Mouse (Mus musculus) left cerebral cortex, adult 9 months (tissue): ENCODE data around the gene Gtf3c5.
A peak's percentile ranks its signal among the peaks of the same experiment; 100 is the strongest.

Experiments used
- DNase-seq, 2 experiments: peaks; one replicate each; pipeline ENCODE4 v3.0.0; 2022; ENCODE audit warnings: low spot score in 2 of 2

Gene Gtf3c5

DNA sequence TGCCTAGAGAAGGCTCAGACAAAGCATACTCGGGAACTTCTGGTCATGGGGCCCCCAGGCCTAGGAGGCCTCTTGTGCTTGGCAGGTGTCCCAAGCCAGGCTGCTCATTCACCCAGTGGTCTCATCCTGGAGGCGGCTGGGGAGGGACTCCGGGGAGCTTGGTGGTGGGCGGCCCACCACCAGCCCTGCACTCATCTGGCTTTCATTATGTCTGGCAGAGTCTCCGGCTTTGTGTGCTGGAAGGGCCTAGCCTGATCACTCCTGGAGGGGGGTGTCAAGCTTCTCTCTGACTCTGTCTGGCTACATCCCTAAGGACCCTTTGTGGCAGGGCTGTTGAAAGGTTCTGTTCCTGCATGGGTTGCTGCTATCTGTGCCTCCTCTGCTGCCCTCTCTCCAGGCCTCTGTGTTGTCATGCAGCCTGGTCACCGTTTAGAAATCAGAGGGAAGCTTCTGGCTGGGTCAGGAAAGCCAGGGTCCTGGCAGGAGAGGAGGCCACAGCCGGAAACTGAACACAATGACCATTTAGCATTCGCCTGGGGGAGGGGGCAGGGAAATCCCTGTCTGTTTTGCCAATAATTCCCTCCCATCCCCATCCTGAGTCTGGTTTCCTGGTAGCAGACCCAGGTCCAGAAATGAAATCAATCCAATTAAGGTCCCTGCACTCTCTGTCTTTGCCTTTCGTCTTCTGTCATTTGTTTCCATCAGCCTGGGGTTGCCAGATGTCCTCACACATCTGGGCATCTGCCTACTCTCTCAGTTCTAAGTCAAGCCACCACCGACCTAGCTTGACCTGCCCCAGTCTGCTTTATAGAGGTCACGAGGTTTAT, 48.9 kb downstream of the Gtf3c5 start:
- no peak for DNase-seq

DNA sequence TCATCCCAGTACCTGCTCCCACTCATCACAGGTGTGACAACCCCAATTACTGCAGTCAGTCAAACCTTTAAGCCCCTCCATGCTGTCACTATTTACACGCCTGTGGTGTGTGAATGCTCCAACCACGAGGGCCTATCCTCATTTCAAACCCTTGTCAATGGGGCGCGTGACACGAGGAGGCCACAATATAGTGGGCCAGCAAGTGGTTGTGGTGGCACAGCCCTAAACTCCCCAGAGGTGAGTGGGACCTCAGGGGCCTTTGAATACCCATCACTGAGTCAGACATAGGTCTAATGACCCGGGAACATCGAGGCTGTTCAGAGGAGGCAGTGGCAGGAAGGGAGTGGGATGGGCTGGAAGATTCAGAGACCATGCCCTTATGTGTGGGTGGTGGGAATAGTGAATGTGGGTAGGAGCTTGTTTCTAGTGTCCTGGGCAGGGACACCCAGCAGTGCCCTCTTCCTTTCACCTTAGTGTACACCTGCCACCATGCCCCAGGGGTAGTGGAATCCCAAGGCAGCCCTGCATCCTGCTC, 49.6 kb downstream of the Gtf3c5 start:
- DNase-seq, result no peak

DNA sequence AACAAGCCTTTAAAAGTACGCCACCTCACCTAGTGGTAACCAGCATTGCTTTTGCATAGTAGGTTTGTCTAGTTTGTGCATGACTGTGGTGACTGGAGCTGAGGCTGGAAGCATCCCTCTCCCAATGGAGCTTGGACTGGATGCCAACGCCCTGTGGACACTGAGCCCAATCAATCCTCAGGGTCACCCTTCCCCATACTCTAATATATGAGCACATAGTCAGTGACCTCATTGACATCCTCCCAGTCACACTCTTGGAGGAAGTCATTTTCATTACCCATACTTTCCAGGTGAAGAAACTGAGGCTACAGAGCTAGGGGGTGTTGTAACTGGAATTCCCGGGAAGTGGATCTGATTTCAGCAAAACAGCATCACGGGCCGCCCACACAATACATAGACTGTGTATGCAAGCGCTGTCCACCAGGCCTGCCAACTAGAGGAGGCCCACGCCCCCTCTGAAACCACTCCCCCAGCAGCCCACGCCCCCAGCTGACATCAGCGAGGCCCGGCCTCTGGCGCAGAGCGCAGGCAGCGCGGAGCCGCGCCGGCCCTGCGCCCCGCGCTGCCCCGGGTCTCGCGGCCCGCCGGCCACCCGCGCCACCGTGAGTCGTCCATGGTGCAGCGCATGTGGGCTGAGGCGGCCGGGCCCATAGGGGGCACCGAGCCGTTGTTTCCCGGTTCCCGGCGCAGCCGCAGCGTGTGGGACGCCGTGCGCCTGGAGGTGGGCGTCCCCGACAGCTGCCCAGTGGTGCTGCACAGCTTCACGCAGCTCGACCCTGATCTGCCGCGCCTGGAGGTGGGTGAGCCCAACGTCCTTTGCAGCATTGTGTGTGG, 50.4 kb downstream of the Gtf3c5 start:
- peak; percentile 76 to 93 for DNase-seq

DNA sequence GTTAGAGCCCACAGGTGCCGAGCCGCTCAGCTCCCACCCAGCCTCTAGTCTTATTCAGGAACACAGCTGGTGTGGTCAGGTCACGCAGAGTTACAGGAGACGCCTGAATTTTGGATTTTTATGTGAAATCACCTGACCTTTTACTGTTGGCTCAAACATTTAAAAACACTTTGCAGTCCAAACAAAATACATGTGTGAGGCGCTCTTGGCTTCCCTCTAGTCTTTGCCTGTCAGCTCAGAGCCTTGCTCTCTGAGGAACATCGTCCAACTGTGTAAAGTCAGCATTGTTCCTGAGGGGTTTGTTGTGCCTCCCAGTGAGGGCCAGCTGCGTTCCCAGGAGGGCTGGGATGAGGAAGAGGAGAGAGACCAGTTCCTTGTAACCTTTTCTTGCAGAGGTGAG, 53.2 kb downstream of the Gtf3c5 start:
- no peak for DNase-seq

DNA sequence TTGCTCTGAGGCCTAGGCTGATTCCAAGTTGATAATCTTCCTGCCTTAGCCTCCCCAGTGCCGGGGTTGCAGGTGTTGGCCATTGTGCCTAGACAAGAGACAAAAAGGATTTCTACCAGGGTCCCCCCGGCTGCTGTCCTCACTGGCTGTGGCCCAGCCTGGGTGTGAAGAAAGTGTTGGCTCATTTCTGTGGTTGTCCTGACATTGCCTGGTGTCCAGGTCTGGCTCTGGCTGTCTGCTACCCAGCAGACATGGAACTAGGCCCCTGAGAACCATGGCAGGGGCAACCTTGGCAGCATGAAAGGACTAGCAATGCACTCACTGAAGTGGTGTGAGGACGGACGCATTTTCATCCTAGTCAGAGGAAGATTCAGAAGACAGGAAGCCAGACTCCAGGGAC, 53.7 kb downstream of the Gtf3c5 start:
- DNase-seq, result no peak

DNA sequence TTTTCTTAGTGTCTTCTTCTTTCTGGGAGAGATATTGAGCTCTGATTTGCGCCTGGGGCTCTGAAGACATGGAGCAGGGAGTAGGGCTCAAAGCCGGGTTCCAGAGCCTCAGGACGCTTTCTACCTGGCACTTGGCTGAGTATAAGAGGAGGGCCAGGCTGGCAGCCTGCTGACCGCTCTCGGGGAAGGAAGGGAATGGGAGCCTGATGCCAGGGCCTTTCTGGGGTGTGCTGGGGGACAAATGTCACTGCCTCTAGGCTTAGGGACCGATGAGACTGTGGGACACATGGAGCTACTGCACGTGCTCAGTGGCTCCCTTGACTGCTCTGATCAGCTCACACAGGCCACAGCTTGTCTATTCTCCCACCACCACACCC, 55.2 kb downstream of the Gtf3c5 start:
- no peak for DNase-seq

DNA sequence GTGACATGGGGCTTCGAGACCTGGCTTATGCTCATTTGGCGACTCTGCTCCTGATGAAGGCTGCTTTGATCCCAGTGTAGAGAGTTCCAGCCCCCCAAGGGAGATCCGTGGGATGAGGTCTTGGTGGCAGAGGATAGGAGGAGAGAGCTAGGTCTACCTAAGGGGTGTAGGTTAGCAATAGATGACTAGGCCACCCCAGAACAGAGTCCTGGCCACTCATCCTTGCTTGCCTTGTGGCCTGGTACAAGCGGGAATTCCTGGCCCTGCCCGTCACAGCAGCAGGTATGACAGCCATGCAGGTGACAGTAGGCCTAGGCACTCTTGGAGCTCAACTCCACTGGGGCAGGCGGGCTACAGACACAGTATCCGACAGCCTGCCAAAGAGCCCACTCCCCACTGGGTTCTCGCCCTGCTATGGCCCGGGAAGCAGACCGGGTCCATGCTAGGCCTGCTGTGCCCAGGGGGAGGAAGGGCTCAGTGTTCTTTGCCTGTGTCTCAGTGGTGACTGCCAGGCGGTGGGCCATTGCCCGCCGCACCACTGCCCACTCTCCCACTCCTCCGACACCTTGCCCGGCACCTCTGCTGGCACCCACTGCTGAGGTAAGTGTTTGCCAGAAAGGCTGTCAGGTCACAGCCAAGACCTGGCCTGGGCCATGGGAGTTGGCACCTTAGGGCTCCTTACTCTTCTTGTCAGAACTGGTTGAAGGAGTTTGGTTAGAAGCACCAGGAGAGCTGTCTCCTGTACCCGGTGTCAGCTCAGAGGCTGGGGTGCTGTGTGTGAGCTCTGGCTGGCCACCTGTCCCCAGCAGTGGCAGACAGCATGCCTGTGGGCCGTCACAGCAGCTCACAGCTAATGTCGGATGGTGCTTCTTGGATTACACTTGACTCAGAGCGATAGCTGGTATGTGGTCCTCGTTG, 55.9 kb downstream of the Gtf3c5 start:
- DNase-seq, result no peak

DNA sequence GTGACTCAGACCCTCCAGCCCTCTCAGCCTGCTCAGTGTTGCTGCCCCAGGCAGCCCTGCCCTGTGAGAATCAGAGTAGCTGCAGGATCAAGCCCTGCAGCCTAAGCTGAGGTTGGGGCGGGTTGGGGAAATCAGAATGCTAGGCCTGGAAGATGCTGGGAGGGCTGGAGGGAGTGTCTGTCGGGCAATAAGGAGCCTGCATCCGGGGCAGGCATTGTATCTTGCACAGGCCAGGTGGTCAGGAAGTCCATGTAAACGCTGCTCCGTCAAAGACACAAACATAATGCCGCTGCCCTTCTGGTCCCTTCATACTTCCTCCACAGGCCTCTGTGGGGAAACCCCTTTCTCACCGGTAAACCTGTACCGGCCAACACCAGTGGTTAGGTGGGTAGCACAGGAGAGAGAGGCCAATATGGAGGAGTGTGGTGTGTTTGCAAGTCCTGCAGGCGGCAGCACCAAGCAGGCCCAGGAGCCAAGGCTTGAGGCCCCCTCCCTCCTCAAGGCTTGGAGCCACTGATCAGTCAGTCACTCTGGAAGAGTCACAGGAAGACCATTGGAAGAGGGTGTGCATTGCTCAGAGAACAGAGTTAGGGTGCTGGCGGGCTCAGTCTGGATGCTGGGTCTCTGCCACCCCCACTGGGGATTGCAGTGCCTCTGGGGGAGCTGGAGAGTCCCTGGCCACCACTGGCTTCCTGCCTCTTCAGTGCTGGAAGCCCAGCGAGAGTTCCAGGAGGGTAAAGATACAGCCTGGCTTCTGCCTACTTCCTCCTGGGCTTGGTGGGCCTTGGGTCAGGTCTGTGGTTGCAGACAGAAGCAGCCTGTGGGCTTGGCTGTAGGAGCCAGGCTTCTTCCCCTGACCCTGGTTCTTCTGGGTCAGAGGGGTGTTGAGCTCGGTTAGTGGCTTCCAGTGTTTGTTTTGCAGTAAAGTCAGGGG, 57.3 kb downstream of the Gtf3c5 start:
- no peak for DNase-seq

DNA sequence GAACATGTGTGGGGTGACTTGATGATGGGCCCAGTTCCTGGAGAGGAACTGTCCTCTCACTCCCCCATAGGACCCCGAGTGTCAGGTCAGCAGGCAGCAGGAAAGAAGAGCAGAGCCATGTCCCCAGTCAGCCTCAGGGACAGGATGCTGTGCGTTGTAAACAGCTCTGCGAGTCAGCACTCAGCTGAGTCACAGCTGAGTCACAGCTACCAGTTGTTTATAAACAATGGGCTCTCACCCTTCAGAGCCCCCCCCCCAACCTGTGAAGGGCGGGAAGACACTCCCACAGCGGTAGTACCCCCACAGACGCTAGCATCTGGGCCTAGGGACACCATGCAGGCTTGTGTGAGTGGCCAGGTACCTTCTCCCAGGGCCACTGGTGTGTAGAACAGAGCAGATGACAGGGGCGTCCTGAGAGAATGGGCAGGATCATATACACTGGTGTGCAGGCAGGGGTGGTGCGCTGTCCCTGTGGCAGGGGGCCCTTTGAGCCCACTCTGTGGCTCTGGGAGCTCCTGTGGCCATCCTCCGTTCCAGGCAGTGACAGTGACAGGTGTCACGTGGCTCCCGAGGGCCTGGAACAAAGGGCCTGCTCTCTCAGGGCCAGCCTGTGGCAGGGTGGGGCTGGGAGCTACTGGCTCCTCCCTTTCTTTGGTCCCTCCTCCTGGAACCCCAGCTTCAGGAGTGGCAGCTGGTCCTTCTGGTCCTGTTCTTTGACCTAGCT, 58.2 kb downstream of the Gtf3c5 start:
- DNase-seq, result no peak

DNA sequence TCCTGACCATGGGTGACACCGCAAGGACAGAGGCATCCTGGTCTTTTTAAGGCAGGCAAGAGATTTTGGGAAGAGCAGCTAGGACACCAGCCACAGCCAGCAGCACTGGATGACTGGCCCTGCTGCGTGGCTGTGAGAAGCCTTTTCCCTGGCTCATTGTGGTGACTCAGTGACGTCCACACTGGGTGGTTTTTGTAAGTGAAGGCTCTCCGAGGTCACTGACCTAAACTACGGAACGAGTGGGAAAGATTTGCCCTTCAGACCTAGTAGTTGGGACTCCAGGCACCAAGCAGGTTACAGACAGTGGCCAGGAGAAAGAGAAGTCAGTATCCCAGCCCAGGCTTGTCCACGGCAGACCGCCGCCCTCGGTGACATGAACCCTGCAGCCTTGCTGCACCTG, 59.1 kb downstream of the Gtf3c5 start:
- no peak for DNase-seq

DNA sequence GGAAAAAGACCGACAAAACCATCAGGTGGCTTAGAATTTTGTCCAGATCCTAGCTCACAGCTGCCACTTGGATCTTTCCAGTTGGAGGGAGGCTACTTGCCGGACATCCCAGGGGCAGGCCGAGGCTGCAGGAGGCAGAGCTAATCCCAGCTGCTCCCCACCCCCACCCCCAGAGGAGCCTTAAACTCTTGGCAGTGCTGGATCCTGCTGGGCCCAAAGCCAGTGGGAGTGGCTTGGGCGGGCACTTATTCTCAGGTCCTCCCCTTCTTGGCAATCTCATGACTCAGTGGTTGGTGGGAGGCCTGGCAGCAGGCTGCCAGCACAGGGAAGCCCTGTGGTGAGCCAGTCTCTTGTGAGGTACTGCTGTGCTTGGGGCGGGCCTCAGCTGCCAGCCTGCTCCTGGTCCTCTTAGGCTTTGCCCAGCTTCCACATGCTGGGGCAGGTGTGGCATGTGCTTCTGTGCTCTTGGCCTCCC, 59.9 kb downstream of the Gtf3c5 start:
- peak; percentile 82 to 91 for DNase-seq

DNA sequence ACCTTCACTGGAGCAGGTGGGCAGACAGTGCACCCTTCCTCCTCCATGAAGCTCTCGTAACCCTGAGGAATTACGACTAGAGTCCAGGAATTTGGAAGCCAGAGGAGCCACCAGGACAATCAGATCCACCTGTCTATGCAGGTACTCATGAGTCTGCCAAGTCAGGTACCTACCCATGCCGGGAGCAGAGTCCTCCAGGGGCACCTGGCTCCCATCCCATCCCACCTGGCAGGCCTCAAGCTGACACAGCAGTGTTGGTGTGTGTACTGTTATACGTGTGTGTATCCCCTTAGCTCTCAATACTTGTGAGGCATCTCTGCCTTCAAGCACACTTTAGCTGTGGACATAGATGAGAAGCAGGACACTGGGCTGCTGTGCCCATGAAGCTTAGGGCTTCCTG, 61.4 kb downstream of the Gtf3c5 start:
- DNase-seq, result no peak

DNA sequence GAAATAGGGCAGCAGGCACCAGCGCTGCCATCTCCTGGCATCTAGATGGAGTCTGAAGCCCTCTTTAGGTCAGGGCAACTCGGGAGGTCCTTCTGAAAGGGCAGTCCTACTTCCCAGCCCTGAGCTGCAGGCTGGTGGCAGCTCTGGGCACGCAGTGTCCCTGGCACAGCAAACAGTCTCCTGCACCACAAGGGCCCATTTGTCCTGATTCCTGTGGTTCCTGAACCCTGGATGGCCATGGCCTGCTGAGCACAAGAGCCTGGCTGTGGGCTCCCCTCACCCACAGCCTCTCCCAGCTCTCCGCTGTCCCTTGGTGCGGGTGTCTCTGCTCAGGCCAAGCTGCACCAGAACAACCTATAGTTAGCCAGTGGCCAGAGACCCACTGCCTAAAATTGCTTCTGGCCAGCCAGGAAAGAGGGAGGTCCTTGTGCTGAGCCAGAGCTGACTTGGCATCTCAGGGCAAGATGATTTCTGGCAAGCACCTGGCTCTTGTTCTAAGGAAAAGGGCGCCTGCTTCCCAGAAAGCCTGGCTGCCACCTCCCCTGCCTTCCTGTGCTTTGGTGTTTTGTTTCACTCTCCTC, 61.9 kb downstream of the Gtf3c5 start:
- DNase-seq, result peak in 1 of 2 experiments; percentile 75

DNA sequence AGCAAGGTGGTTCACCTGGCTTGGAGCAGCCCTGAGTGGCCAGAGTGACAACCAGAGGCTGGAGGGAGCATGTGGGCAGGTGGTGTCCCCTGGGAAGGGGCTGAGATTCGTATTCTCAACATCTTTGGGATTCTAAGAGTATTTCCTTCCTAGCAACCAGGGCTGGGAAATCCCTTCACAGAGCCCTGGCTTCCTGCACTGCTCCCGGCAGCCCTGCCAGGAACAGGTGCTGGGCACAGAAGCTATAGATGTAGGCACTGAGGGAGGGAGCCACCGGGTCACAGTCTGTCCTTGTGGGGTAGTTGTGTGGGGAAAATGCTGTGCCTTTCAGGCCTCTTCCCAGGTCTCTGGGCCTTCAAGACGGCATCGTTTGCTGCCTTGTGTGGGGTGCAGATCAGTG, 63.0 kb downstream of the Gtf3c5 start:
- no peak for DNase-seq

DNA sequence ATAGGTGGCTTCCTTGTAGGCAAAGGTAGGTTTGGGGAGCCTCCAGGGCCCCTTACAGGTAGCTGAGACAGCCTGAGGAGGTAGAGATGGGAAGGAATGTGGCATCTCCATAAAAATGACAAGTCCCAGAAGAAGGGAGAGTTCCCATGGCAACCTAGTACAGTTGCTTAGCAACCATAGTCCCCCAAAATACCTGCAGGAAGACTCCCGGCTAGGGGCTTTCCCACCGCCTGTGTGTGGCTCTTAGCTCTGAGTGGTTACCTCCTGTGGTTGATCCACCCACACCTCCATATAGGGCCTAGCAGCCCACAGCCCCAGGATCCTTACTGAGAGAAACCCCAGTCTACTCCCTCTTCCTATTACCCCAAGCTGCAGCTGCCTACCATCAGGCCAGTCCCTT, 65.3 kb downstream of the Gtf3c5 start:
- DNase-seq, result peak; percentile 79 to 83

DNA sequence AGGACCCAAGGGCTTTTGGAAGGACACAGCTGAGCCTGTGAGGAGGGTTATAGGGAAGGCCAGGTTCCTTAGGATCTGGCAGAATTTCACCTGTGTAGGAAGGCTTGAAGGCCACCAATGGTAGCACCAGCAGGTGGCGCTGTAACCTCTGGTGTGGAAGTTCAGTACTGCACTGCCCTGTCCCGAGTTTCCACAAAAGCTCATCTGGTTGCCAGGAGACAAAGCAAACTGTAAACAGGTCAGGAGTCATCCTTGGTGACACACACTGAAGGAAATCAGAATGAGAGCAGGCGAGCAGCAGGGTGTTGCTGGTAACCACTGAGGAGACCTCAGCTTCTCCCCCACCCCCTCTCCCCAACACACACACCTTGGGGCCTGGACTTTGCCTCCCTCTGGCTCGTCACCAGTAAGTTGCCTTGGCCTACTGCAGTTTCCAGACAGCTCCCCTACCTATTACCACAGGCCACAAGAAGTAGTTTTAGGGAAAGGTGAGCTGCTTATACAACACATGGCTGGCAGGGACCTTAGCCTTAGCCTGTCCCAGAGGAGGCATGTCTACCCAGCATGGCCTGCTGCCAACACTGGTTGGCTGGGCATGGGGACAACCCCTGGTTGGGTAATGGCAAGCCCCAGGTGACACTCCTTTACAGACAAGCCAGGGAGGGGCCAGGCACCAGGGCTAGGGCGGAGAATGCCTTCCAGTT, 66.2 kb downstream of the Gtf3c5 start:
- no peak for DNase-seq
